Mouse (Mus musculus): ENCODE results near the gene Fam102a. TPM values are rescaled to one million over a fixed set of nuclear protein-coding genes. Genes with fewer than 3 reads are reported as not detected.
A peak's percentile ranks its signal among the peaks of the same experiment; 100 is the strongest.

Fam102a gene
- total and polyA plus RNA-seq, 3 experiments: 28.7 to 35.0 (median 32.7) TPM

DNA sequence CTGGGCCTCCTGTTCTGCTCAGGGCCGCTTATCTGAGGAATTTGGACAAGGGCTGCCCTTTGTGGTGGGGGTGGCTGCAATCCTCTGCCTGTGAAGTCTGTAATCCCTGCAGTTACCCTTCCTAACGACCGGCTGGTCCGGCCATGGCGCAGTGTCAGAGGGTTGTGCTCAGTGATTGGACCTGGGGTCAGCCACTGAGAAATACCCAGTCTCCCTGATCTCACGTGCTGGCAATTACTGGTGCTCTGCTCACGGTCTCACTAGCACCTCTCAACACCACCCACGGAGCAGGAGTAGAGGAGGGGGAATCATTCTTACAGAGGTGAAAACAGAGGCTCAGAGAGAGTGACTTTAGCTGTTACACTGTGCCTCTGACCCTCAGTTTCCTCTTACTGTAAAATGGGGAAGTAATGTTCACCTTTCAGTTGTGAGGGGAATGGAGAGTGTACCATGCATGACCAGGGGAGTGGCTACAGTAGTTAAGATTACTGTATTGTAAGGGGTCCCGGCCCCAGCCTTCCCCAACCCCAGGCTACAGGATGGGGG, 2.3 kb downstream of the Fam102a start:
- H3K4me3 ChIP-seq (ENCODE audit: low read depth, low read length): peak overlapping the region; percentile 63
- DNase-seq (ENCODE audit: low spot score) (no peak), ATAC-seq (ENCODE audit: extremely low read depth, insufficient number of reproducible peaks, low FRiP score, poor library complexity, severe bottlenecking) (no peak)
- peaks cover 27% of the 10 kb centered on the region; the same call in 1 of the 2 replicates for H3K27me3 ChIP-seq (ENCODE audit: insufficient read depth, low read length)
- peaks cover 73% of the 10 kb centered on the region for H3K4me1 ChIP-seq (ENCODE audit: insufficient read depth, low read depth, low read length)
- H3K9me3 ChIP-seq (replicated peaks): no peaks in the 10 kb centered on the region
- TF ChIP-seq GATA2 (IDR thresholded peaks at IDR 0.05; ENCODE audit: borderline replicate concordance, low read depth, low read length) (no peak), GATA1 (IDR thresholded peaks at IDR 0.05; ENCODE audit: borderline replicate concordance, low read length) (no peak), POLR2AphosphoS5 (IDR thresholded peaks at IDR 0.05; ENCODE audit: insufficient replicate concordance, low read depth, low read length) (no peak), TAL1 (conservative IDR thresholded peaks at IDR 0.05; ENCODE audit: low read depth, low read length) (no peak), CTCF (IDR thresholded peaks at IDR 0.05; ENCODE audit: low read depth, low read length) (no peak)
- H3K36me3 ChIP-seq (replicated peaks): peaks cover 36% of the 10 kb centered on the region

DNA sequence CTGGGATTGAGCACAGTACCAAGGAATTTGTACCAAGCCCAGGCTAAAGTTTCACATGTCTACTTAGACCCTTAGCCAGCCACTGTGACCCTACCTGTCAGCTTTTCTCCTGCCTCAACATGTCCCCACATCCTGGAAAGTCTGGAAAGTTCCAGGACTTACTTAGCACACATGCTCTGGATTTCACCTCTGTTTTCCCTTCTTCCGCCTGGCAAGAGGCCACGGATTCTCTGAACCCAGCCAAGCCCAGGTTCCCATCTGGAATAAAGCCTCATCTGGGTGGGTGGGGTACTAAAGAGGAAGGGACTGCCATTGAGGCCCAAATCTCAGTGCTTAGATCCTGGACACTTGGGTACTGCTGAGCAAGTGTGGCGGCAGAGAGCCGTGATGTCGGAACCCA, 2.8 kb downstream of the Fam102a start:
- Histone ChIP-seq H3K4me3 (ENCODE audit: low read depth, low read length) (no peak overlapping the region), H3K9me3 (replicated peaks) (no peaks in the 10 kb centered on the region), H3K4me1 (ENCODE audit: insufficient read depth, low read depth, low read length) (peaks cover 75% of the 10 kb centered on the region), H3K27me3 (ENCODE audit: insufficient read depth, low read length) (peaks cover 27% of the 10 kb centered on the region; the same call in 1 of the 2 replicates), H3K36me3 (replicated peaks) (peaks cover 40% of the 10 kb centered on the region)
- DNase-seq (ENCODE audit: low spot score) (no peak), ATAC-seq (ENCODE audit: extremely low read depth, insufficient number of reproducible peaks, low FRiP score, poor library complexity, severe bottlenecking) (no peak)
- TF ChIP-seq GATA2 (IDR thresholded peaks at IDR 0.05; ENCODE audit: borderline replicate concordance, low read depth, low read length) (no peak), GATA1 (IDR thresholded peaks at IDR 0.05; ENCODE audit: borderline replicate concordance, low read length) (no peak), CTCF (IDR thresholded peaks at IDR 0.05; ENCODE audit: low read depth, low read length) (no peak), POLR2AphosphoS5 (IDR thresholded peaks at IDR 0.05; ENCODE audit: insufficient replicate concordance, low read depth, low read length) (no peak)

DNA sequence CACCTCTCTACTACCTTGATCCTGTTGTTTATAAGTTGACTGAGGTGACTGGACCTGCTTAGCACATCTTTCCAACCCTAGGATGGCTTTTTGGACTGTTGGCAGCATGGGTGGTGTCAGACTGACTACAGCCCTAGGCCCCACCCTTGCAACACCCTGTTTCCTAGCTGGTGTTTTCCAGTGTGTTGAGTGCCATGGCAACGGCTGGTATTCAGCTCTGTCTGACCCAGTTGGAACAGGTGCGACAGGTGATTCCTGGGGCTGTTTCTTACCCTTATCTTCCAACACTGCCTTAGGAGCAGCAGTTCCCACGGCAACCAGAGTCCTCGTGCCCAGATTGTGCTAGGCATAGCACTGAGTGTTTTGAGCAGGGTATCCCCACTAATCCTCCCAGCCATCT, 3.3 kb downstream of the Fam102a start:
- no peak for TF ChIP-seq CTCF (IDR thresholded peaks at IDR 0.05; ENCODE audit: low read depth, low read length)
- TF ChIP-seq GATA2 (IDR thresholded peaks at IDR 0.05; ENCODE audit: borderline replicate concordance, low read depth, low read length): no peak
- TF ChIP-seq GATA1 (IDR thresholded peaks at IDR 0.05; ENCODE audit: borderline replicate concordance, low read length): no peak
- no peak for TF ChIP-seq POLR2AphosphoS5 (IDR thresholded peaks at IDR 0.05; ENCODE audit: insufficient replicate concordance, low read depth, low read length)
- TF ChIP-seq TAL1 (conservative IDR thresholded peaks at IDR 0.05; ENCODE audit: low read depth, low read length): no peak

DNA sequence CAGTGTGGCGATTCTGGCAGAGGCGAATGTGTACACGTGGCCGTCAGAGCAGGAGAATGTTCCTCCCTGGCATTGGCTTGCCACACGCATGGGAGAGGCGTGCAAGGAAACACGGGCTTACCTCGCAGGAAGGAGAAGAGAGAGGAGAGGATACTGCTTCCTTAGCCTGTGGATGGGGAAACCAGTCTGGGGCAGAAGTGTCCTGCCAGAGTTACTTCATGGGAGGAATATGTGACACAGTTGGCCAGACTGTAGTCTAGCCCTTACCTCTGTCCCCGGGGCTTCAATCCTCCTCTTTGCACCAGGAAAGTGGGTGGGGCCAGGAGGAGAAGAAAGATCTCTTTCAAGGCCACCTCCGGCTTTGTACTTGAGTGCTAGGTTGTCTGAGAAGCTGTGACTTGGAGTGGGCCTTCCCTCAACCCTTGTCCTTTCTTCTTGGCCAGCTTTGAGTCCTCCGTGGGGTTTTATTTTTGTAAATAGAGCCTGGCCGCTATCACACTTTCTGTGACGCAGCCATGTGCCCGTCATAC, 4.4 kb downstream of the Fam102a start:
- H3K27me3 ChIP-seq (ENCODE audit: insufficient read depth, low read length): peaks cover 27% of the 10 kb centered on the region; the same call in 1 of the 2 replicates
- TF ChIP-seq TAL1 (conservative IDR thresholded peaks at IDR 0.05; ENCODE audit: low read depth, low read length) (no peak), GATA2 (IDR thresholded peaks at IDR 0.05; ENCODE audit: borderline replicate concordance, low read depth, low read length) (no peak), CTCF (IDR thresholded peaks at IDR 0.05; ENCODE audit: low read depth, low read length) (no peak), GATA1 (IDR thresholded peaks at IDR 0.05; ENCODE audit: borderline replicate concordance, low read length) (no peak), POLR2AphosphoS5 (IDR thresholded peaks at IDR 0.05; ENCODE audit: insufficient replicate concordance, low read depth, low read length) (no peak)
- no peak for ATAC-seq (ENCODE audit: extremely low read depth, insufficient number of reproducible peaks, low FRiP score, poor library complexity, severe bottlenecking)
- peaks cover 51% of the 10 kb centered on the region for H3K36me3 ChIP-seq (replicated peaks)
- no peak for DNase-seq (ENCODE audit: low spot score)
- no peaks in the 10 kb centered on the region for H3K9me3 ChIP-seq (replicated peaks)
- no peak overlapping the region for H3K4me3 ChIP-seq (ENCODE audit: low read depth, low read length)
- peaks cover 64% of the 10 kb centered on the region for H3K4me1 ChIP-seq (ENCODE audit: insufficient read depth, low read depth, low read length)

More for the DNA sequence above, 3.3 kb downstream of the Fam102a start:
- Histone ChIP-seq H3K4me3 (ENCODE audit: low read depth, low read length) (no peak overlapping the region), H3K9me3 (replicated peaks) (no peaks in the 10 kb centered on the region), H3K27me3 (ENCODE audit: insufficient read depth, low read length) (peaks cover 27% of the 10 kb centered on the region; the same call in 1 of the 2 replicates), H3K4me1 (ENCODE audit: insufficient read depth, low read depth, low read length) (peaks cover 74% of the 10 kb centered on the region), H3K36me3 (replicated peaks) (peaks cover 45% of the 10 kb centered on the region)
- ATAC-seq (ENCODE audit: extremely low read depth, insufficient number of reproducible peaks, low FRiP score, poor library complexity, severe bottlenecking) (no peak), DNase-seq (ENCODE audit: low spot score) (no peak)

DNA sequence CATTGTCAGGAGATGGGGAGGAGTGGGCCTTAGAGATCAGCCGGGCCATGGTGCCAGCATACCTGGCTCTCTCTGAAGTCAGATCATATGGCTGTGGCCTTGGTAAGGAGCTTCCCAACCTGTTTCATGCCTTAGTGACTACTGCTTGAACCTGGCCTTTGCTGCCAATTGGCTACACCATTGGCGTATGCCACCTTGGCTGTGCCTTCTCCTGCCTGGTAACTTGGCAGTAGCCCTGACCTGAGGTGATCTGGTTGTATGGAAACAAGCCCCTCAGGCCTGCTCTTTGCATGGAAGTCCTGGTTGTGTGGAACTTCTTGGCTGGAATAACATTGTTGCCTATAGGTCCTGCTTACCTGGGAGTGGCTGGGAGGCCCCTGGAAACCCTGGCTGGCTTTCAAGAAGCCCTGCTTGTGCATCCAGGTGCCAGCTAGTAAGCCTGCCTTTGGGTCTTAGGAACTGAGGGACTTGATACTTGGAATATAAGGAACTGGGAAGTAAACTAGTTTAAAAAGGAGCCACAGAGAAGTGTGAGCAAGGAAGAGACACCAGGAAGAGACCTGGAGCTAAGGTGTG, 6.3 kb downstream of the Fam102a start:
- H3K4me1 ChIP-seq (ENCODE audit: insufficient read depth, low read depth, low read length): peaks cover 49% of the 10 kb centered on the region
- H3K36me3 ChIP-seq (replicated peaks): peaks cover 68% of the 10 kb centered on the region
- no peaks in the 10 kb centered on the region for H3K9me3 ChIP-seq (replicated peaks)
- no peak overlapping the region for H3K4me3 ChIP-seq (ENCODE audit: low read depth, low read length)
- H3K27me3 ChIP-seq (ENCODE audit: insufficient read depth, low read length): peaks cover 19% of the 10 kb centered on the region; the same call in 1 of the 2 replicates
- TF ChIP-seq CTCF (IDR thresholded peaks at IDR 0.05; ENCODE audit: low read depth, low read length) (no peak), GATA1 (IDR thresholded peaks at IDR 0.05; ENCODE audit: borderline replicate concordance, low read length) (no peak), TAL1 (conservative IDR thresholded peaks at IDR 0.05; ENCODE audit: low read depth, low read length) (no peak), POLR2AphosphoS5 (IDR thresholded peaks at IDR 0.05; ENCODE audit: insufficient replicate concordance, low read depth, low read length) (no peak), GATA2 (IDR thresholded peaks at IDR 0.05; ENCODE audit: borderline replicate concordance, low read depth, low read length) (no peak)
- no peak for DNase-seq (ENCODE audit: low spot score)
- no peak for ATAC-seq (ENCODE audit: extremely low read depth, insufficient number of reproducible peaks, low FRiP score, poor library complexity, severe bottlenecking)

DNA sequence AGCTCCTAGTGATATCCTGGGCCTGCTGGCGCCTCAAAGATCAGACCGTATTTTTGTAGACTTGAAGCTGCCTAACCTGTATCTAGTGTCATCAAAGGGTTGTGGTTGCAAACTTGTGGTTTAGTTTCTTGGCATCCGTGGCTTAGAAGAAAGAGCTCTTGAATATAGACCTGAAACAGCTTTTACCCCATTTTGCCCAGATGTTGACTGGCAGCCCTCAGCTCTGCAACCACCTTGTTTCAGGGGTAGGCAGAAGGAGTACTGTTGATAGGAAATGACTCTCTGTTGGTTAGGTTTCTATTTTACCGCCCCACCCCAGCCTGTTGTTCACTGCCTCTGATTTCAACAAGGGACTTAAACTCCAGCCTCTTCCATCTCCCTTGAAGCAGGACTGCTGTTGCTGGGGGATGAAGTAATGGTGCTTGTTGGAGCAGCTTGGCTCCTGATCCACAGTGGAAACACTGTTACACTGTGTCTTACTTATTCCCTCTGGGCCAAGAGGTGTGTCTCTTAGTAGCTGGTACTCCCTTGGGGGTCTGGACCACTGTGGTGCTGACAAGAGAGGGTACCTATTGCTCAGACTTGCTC, 6.9 kb downstream of the Fam102a start:
- H3K4me1 ChIP-seq (ENCODE audit: insufficient read depth, low read depth, low read length): peaks cover 42% of the 10 kb centered on the region
- no peak overlapping the region for H3K4me3 ChIP-seq (ENCODE audit: low read depth, low read length)
- ATAC-seq (ENCODE audit: extremely low read depth, insufficient number of reproducible peaks, low FRiP score, poor library complexity, severe bottlenecking) (no peak), DNase-seq (ENCODE audit: low spot score) (no peak)
- no peaks in the 10 kb centered on the region for H3K9me3 ChIP-seq (replicated peaks)
- peaks cover 74% of the 10 kb centered on the region for H3K36me3 ChIP-seq (replicated peaks)
- peaks cover 15% of the 10 kb centered on the region; the same call in 1 of the 2 replicates for H3K27me3 ChIP-seq (ENCODE audit: insufficient read depth, low read length)
- TF ChIP-seq GATA1 (IDR thresholded peaks at IDR 0.05; ENCODE audit: borderline replicate concordance, low read length) (no peak), POLR2AphosphoS5 (IDR thresholded peaks at IDR 0.05; ENCODE audit: insufficient replicate concordance, low read depth, low read length) (no peak), CTCF (IDR thresholded peaks at IDR 0.05; ENCODE audit: low read depth, low read length) (no peak), GATA2 (IDR thresholded peaks at IDR 0.05; ENCODE audit: borderline replicate concordance, low read depth, low read length) (no peak), TAL1 (conservative IDR thresholded peaks at IDR 0.05; ENCODE audit: low read depth, low read length) (no peak)

All from G1E (cell line).